18 mouse cellular contexts compared by ENCODE assay signal in genomic region chr16:85180710-85181109, GRCm38 (mm10).
"Had no signal": no experiment of that assay in that cellular context is flagged by ENCODE, and none has a peak within 500 bp of the region (broad histone marks: within the 10 kb centered on the region; RNA-seq: fewer than 3 reads in every experiment).

No protein-coding gene starts in this region.

- H3K4me1 ChIP-seq: liver, embryonic 13.5 days; megakaryocyte, embryonic 14.5 days; midbrain, embryonic 10.5 days; midbrain, embryonic 13.5 days; neural tube, embryonic 13.5 days had no signal

- H3K9me3 ChIP-seq: liver, embryonic 13.5 days; megakaryocyte, embryonic 14.5 days; midbrain, embryonic 10.5 days; midbrain, embryonic 13.5 days; neural tube, embryonic 13.5 days; stomach, embryonic 15.5 days had no signal

- H3K4me3 ChIP-seq: liver, embryonic 13.5 days; megakaryocyte, embryonic 14.5 days; midbrain, embryonic 10.5 days; midbrain, embryonic 13.5 days; myocyte; neural tube, embryonic 13.5 days; stomach, embryonic 15.5 days had no signal

- H3K27me3 ChIP-seq: liver, embryonic 13.5 days; megakaryocyte, embryonic 14.5 days; midbrain, embryonic 13.5 days; neural tube, embryonic 13.5 days; stomach, embryonic 15.5 days had no signal

- H3K9ac ChIP-seq: liver, embryonic 13.5 days; midbrain, embryonic 13.5 days; neural tube, embryonic 13.5 days; stomach, embryonic 15.5 days had no signal

- H3K36me3 ChIP-seq: liver, embryonic 13.5 days; midbrain, embryonic 10.5 days; midbrain, embryonic 13.5 days; neural tube, embryonic 13.5 days; stomach, embryonic 15.5 days had no signal

- ATAC-seq: intestine, embryonic 16.5 days; midbrain, embryonic 13.5 days; midbrain, embryonic 16.5 days had no signal

- DNase-seq: kidney, adult 18-20 months; kidney, adult 9 months; kidney, postnatal 14 days; kidney, postnatal 4 days; left cerebral cortex, postnatal 4 days; liver, embryonic 13.5 days; retina, postnatal 1 day; right cerebral cortex, postnatal 25 days; spleen, adult 18-20 months; thymus, postnatal 25 days had no signal

- H3K4me2 ChIP-seq: liver, embryonic 13.5 days; midbrain, embryonic 13.5 days; neural tube, embryonic 13.5 days; stomach, embryonic 15.5 days had no signal

- H3K27ac ChIP-seq: liver, embryonic 13.5 days; midbrain, embryonic 10.5 days; midbrain, embryonic 13.5 days; neural tube, embryonic 13.5 days; stomach, embryonic 15.5 days had no signal
